Mouse (Mus musculus) ES-Bruce4 (cell line): Measurements from ENCODE around the gene Sult2b1. TPM values are rescaled to one million over a fixed set of nuclear protein-coding genes. Genes with fewer than 3 reads are reported as not detected.

Experiments used
- H3K27ac ChIP-seq: 2 replicates; pipeline ENCODE4 v1.5.1; 2012; ENCODE audit warnings: low read length, inconsistent platforms; ENCODE audit not compliant: insufficient read depth
- H3K27me3 ChIP-seq: 2 replicates; pipeline ENCODE4 v1.6.1; 2012; ENCODE audit warnings: mild to moderate bottlenecking, low read length, inconsistent platforms; ENCODE audit not compliant: control insufficient read depth, poor library complexity, insufficient read depth, severe bottlenecking
- H3K36me3 ChIP-seq: 2 replicates; pipeline ENCODE4 v1.6.1; 2012; ENCODE audit warnings: inconsistent platforms, mild to moderate bottlenecking, low read length, moderate library complexity; ENCODE audit not compliant: control insufficient read depth, poor library complexity, insufficient read depth, severe bottlenecking
- H3K4me1 ChIP-seq: one replicate; pipeline ENCODE4 v1.8.1; 2011; ENCODE audit warnings: low read length; ENCODE audit not compliant: control insufficient read depth, insufficient read depth
- H3K4me3 ChIP-seq: 2 replicates; pipeline ENCODE4 v1.5.1; 2011; ENCODE audit warnings: low read depth, mild to moderate bottlenecking, low read length
- H3K9ac ChIP-seq: 2 replicates; pipeline ENCODE4 v1.6.1; 2012; ENCODE audit warnings: low read depth, mild to moderate bottlenecking, inconsistent platforms; ENCODE audit not compliant: poor library complexity, severe bottlenecking
- H3K9me3 ChIP-seq: replicated peaks from 2 replicates; pipeline ENCODE4 v1.6.1; 2012; ENCODE audit warnings: mild to moderate bottlenecking, low read length, inconsistent platforms; ENCODE audit not compliant: control insufficient read depth, poor library complexity, insufficient read depth, severe bottlenecking
- CTCF ChIP-seq: IDR thresholded peaks from one replicate; pipeline ENCODE4 v1.8.1; 2011; ENCODE audit warnings: low read depth, low read length
- EP300 ChIP-seq: IDR thresholded peaks from 2 replicates; pipeline ENCODE4 v1.6.1; 2011; ENCODE audit warnings: low read depth, low read length; ENCODE audit not compliant: insufficient read depth
- POLR2A ChIP-seq: IDR thresholded peaks from one replicate; pipeline ENCODE4 v1.8.1; 2011; ENCODE audit warnings: low read length; ENCODE audit not compliant: insufficient read depth
- polyA plus RNA-seq: library from polyadenylated mRNA; stranded (reverse); fragments of >200 nt; gene quantifications from 2 replicates; pipeline ENCODE4 v1.2.4, GENCODE M21; 2011; ENCODE audit warnings: low read depth; ENCODE audit not compliant: missing spikeins, insufficient read depth, insufficient read length

Gene Sult2b1
- polyA plus RNA-seq, 1 experiment: 6.4 TPM

- peak within 1 kb of the TSS; percentile 7; the same call in 1 of the 2 replicates for H3K4me3 ChIP-seq
- H3K36me3 ChIP-seq: no peaks in the 10 kb centered on the region
- H3K27ac ChIP-seq: no peak within 1 kb of the TSS
- H3K4me1 ChIP-seq: peaks cover 6% of the 10 kb centered on the region
- no peak within 1 kb of the TSS for H3K9ac ChIP-seq
- H3K27me3 ChIP-seq: no peaks in the 10 kb centered on the region
- no peaks in the 10 kb centered on the region for H3K9me3 ChIP-seq
- no peak for TF ChIP-seq EP300
- TF ChIP-seq POLR2A: no peak
- no peak for TF ChIP-seq CTCF
Measured at GRCm38 (mm10) chr7:45693921-45694591, 90.4 kb downstream of the Sult2b1 start, which contains the start of gene Sec1. TSS of gene Sec1 (minus strand) at chr7:45694402.

GRCm38 (mm10) chr7:45692364-45692763 lies 92.1 kb downstream of the Sult2b1 start:
- TF ChIP-seq POLR2A (no peak), CTCF (no peak), EP300 (no peak)
- no peak overlapping the region for H3K27ac ChIP-seq
- no peaks in the 10 kb centered on the region for H3K36me3 ChIP-seq
- no peaks in the 10 kb centered on the region for H3K9me3 ChIP-seq
- H3K27me3 ChIP-seq: no peaks in the 10 kb centered on the region
- H3K4me3 ChIP-seq: no peak overlapping the region
- H3K9ac ChIP-seq: no peak overlapping the region
- peaks cover 6% of the 10 kb centered on the region for H3K4me1 ChIP-seq

- TF ChIP-seq POLR2A (no peak), CTCF (no peak), EP300 (no peak)
- H3K9me3 ChIP-seq: no peaks in the 10 kb centered on the region
- no peak overlapping the region for H3K27ac ChIP-seq
- H3K36me3 ChIP-seq: no peaks in the 10 kb centered on the region
- H3K4me3 ChIP-seq: no peak overlapping the region
- no peaks in the 10 kb centered on the region for H3K27me3 ChIP-seq
- no peak overlapping the region for H3K9ac ChIP-seq
- peaks cover 6% of the 10 kb centered on the region for H3K4me1 ChIP-seq
Measured at GRCm38 (mm10) chr7:45689800-45690199, 94.7 kb downstream of the Sult2b1 start.

GRCm38 (mm10) chr7:45689099-45689498 lies 95.4 kb downstream of the Sult2b1 start:
- Histone ChIP-seq H3K9me3 (no peaks in the 10 kb centered on the region), H3K4me1 (peaks cover 4% of the 10 kb centered on the region), H3K27ac (no peak overlapping the region), H3K4me3 (no peak overlapping the region), H3K36me3 (no peaks in the 10 kb centered on the region), H3K27me3 (no peaks in the 10 kb centered on the region), H3K9ac (no peak overlapping the region)
- TF ChIP-seq POLR2A (no peak), EP300 (no peak), CTCF (no peak)

GRCm38 (mm10) chr7:45686841-45687240 lies 97.6 kb downstream of the Sult2b1 start:
- no peak for TF ChIP-seq CTCF
- Histone ChIP-seq H3K9me3 (no peaks in the 10 kb centered on the region), H3K9ac (no peak overlapping the region), H3K27ac (no peak overlapping the region), H3K36me3 (no peaks in the 10 kb centered on the region), H3K4me1 (no peaks in the 10 kb centered on the region), H3K4me3 (no peak overlapping the region), H3K27me3 (no peaks in the 10 kb centered on the region)

GRCm38 (mm10) chr7:45685811-45686210 lies 98.7 kb downstream of the Sult2b1 start:
- Histone ChIP-seq H3K27me3 (no peaks in the 10 kb centered on the region), H3K4me3 (no peak overlapping the region), H3K27ac (no peak overlapping the region), H3K9me3 (no peaks in the 10 kb centered on the region), H3K36me3 (no peaks in the 10 kb centered on the region), H3K9ac (no peak overlapping the region), H3K4me1 (no peaks in the 10 kb centered on the region)
- TF ChIP-seq EP300: no peak
